Mouse (Mus musculus) liver, embryonic 18 days (tissue): ENCODE data around the gene Kdm1a. TPM values are rescaled to one million over a fixed set of nuclear protein-coding genes. Genes with fewer than 3 reads are reported as not detected.

ENCODE experiments used
- polyA plus RNA-seq: library from polyadenylated mRNA; depleted of rRNA; stranded (reverse); fragments of >200 nt; gene quantifications from 2 replicates; pipeline ENCODE4 v1.2.3, GENCODE M21; 2012; rRNA removed

Kdm1a gene
- polyA plus RNA-seq = 16.5 and 19.0 TPM in 2 replicates

DNA sequence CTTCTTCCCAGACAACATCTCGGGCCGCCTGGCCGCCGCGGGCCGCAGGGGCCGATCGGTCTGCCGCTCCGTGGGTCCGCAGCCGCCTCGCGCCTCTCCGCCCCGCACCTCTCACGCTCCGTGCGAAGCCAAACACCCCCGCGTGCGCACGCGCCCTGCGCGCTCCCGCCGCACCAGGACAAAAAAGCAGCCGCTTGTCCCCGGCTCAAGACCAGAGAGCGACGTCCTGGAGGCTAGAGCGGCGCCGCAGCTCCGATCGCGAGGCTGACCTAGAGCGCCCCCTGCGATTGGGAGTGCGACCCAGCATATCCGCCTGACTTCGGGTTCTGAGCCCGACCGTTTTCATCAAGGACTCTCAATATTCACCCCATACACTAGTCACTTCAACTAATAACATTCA, at the start of gene Kdm1a:
Gene Kdm1a (minus strand): TSS at position 156 of the 400 bp plus-strand sequence.

DNA sequence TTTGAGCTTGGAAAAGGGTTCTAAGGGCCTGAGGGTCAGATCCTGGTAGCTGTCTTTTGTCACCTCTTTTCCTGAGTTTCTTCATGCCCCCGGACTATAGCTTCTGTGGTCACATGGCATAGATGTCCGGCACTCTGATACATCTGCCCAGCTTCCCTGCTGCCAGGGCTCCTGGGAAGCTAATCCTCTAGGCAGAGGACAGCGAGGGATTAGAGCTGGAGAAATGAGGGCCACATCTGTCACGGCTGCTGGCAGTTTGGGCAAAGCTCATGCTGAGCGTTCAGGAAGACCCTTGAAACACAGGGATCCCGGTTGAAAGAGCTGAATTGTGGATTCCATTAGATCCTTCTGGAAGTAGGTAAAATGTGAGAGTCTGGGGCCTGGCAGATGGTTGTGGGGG, 19.9 kb upstream of the Kdm1a start, which contains the start of gene Lactbl1:
Gene Lactbl1 (plus strand): TSS at position 234 of the 400 bp plus-strand sequence.

GRCm38 (mm10) chr4:136610387-136610856, 7.9 kb upstream of the Kdm1a start, which contains the start of gene Tex46:
Tex46 (plus strand) TSS chr4:136610437.

Other genes with a start within 250 kb of the Kdm1a start
- not detected in 2 replicates for gene Htr1d, start 179.2 kb downstream of the Kdm1a start, polyA plus RNA-seq
- gene 6030445D17Rik, start 140.5 kb downstream of the Kdm1a start, polyA plus RNA-seq = 0.13 and 0.14 TPM in 2 replicates
- gene Luzp1, start 133.0 kb downstream of the Kdm1a start, polyA plus RNA-seq = 2.8 and 3.0 TPM in 2 replicates
- not detected in 2 replicates for gene Tex46, start 7.7 kb upstream of the Kdm1a start, polyA plus RNA-seq
- 0.02 TPM in 2 replicates for gene Lactbl1, start 19.9 kb upstream of the Kdm1a start, polyA plus RNA-seq
- gene Ephb2, start 233.3 kb upstream of the Kdm1a start, polyA plus RNA-seq = 0.41 and 0.42 TPM in 2 replicates